Mouse (Mus musculus) kidney, postnatal 0 days (tissue): ENCODE measurements around the gene Zfp354c. TPM values are rescaled to one million over a fixed set of nuclear protein-coding genes. Genes with fewer than 3 reads are reported as not detected.

Source experiments
- ATAC-seq: fragments of 200-750 bp; cut with Nextera tagmentation; replicated peaks from 2 replicates; pipeline ENCODE4 v1.8.0; 2017; ENCODE audit warnings: low read depth, moderate number of reproducible peaks, moderate TSS enrichment, moderate library complexity; ENCODE audit not compliant: low FRiP score
- DNase-seq: peaks from one replicate; pipeline ENCODE4 v3.0.0-alpha.2; 2016; ENCODE audit warnings: low spot score
- H3K27ac ChIP-seq: fragments of 300-500 bp; sonication (generic); 2 replicates; pipeline ENCODE4 v1.5.1; 2014; ENCODE audit warnings: mild to moderate bottlenecking
- H3K27me3 ChIP-seq: fragments of 300-500 bp; sonication (generic); 2 replicates; pipeline ENCODE4 v1.6.1; 2014; ENCODE audit warnings: low read length, mixed read lengths; ENCODE audit not compliant: insufficient read depth
- H3K36me3 ChIP-seq: fragments of 300-500 bp; sonication (generic); 2 replicates; pipeline ENCODE4 v1.6.1; 2014; ENCODE audit warnings: low read length, mixed read lengths; ENCODE audit not compliant: insufficient read depth
- H3K4me1 ChIP-seq: fragments of 300-500 bp; sonication (generic); replicated peaks from 2 replicates; pipeline ENCODE4 v1.6.1; 2014; ENCODE audit warnings: antibody characterized with exemption, low read length, mixed read lengths; ENCODE audit not compliant: insufficient read depth
- H3K4me2 ChIP-seq: fragments of 300-500 bp; sonication (generic); 2 replicates; pipeline ENCODE4 v1.6.1; 2014; ENCODE audit warnings: mild to moderate bottlenecking, low read length, moderate library complexity, mixed read lengths
- H3K4me3 ChIP-seq: fragments of 300-500 bp; sonication (generic); replicated peaks from 2 replicates; pipeline ENCODE4 v1.5.1; 2014; ENCODE audit warnings: low read depth, low read length
- H3K9ac ChIP-seq: fragments of 300-500 bp; sonication (generic); 2 replicates; pipeline ENCODE4 v1.6.1; 2014; ENCODE audit warnings: low read depth, low read length
- H3K9me3 ChIP-seq: fragments of 300-500 bp; sonication (generic); replicated peaks from 2 replicates; pipeline ENCODE4 v1.6.1; 2016; ENCODE audit warnings: low read length, inconsistent platforms, mixed read lengths
- CTCF ChIP-seq: IDR thresholded peaks from 2 replicates; pipeline ENCODE4 v1.5.1; 2016; ENCODE audit warnings: antibody characterized with exemption, low read depth, mild to moderate bottlenecking, moderate library complexity
- WGBS: fragments of 180-500 bp; shearing (Covaris S2); extraction: QIAGEN DNeasy Blood & Tissue Kit; methylation state at CpG from one replicate; pipeline ENCODE4 v1.1.7; 2014; 5-methylcytosine and 5-hydroxymethylcytosine counted together
- polyA plus RNA-seq: library from polyadenylated mRNA; unstranded; fragments of >200 nt; fragmentation: Nextera tagmentation; extraction: Ambion mirVana; gene quantifications from 2 replicates; pipeline ENCODE4 v1.2.1, GENCODE M21; 2015

Gene Zfp354c
- polyA plus RNA-seq, 1 experiment from 2014 or later, result 13.1 TPM

DNA sequence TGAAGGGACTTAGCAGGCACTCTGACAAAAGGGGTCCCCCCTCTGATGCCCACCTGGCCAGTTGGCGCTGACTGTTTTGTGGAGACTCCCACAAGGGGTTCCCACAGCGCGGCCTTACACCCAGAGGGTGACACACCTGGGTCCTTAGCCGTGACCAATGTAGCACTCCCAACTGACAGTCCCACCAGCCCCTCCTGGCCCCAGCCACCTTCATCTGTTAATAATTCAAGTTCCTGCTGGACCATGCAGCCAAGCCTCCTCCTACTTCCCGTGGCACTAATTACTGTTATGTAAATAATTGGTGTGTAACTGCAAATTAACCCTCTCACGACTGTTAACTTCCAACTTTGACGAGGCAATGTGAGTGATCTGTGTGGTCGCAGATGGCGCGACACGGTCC is 29.9 kb downstream of the Zfp354c start:
- Histone ChIP-seq H3K27ac (no peak overlapping the region), H3K27me3 (no peaks in the 10 kb centered on the region), H3K4me2 (no peak overlapping the region), H3K4me1 (no peaks in the 10 kb centered on the region), H3K9me3 (no peaks in the 10 kb centered on the region), H3K36me3 (no peaks in the 10 kb centered on the region), H3K4me3 (no peak overlapping the region), H3K9ac (no peak overlapping the region)
- no peak for TF ChIP-seq CTCF
- ATAC-seq, result no peak; the same call in 1 of the 2 replicates
- 51% methylated on average over 11 of the region's 11 CpGs for WGBS
- DNase-seq, result peak; percentile 13

GRCm38 (mm10) chr11:50771006-50771405 is 56.5 kb downstream of the Zfp354c start:
- no peaks in the 10 kb centered on the region for H3K9me3 ChIP-seq
- DNase-seq (no peak), ATAC-seq (no peak)
- H3K4me1 ChIP-seq, result no peaks in the 10 kb centered on the region
- no peak overlapping the region for H3K27ac ChIP-seq
- WGBS, result 95% methylated on average over 1 of the region's 1 CpGs
- H3K27me3 ChIP-seq, result no peaks in the 10 kb centered on the region
- TF ChIP-seq CTCF, result no peak
- H3K4me3 ChIP-seq, result no peak overlapping the region
- H3K36me3 ChIP-seq, result no peaks in the 10 kb centered on the region
- no peak overlapping the region for H3K9ac ChIP-seq
- H3K4me2 ChIP-seq, result no peak overlapping the region

DNA sequence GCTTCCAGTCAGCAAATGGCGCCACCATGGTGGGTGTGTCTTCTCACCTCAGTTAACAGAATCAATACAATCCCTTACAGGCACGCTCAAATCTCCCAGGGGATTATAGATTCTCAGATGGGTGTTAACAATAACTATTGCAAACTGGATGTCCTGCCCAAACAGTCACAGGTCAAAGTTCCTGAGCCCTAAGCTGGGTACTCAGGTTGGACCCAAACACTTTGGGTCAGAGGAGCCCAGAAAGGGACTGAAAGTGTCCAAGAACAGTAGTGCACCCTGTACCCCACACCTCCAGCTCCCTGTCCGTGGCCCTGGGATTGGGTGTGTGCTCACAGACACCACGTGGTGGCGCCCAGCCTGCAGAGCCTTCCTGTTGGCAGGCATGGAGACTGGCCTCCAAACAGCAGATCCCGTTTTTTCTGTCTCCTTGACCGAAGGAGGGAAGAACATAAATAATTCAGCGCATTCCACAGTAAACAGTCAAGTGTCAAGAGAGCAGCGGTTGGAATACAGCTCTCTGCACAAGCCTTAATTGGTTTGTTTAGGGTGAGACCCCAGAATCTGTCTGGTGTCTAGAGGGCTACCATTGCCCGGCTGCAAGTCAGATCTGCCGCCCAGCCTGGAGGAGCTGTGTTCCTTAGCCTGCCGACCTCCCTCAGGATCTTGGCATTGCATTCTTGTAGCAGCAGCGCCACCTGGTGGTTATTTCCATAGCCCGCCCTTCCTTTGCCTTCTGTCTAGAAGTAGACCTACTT is 58.4 kb downstream of the Zfp354c start:
- Histone ChIP-seq H3K9ac (no peak overlapping the region), H3K4me3 (no peak overlapping the region; the same call in 1 of the 2 replicates), H3K27me3 (no peaks in the 10 kb centered on the region), H3K36me3 (no peaks in the 10 kb centered on the region), H3K9me3 (no peaks in the 10 kb centered on the region), H3K4me1 (no peaks in the 10 kb centered on the region), H3K4me2 (peak overlapping the region; percentile 47), H3K27ac (no peak overlapping the region)
- TF ChIP-seq CTCF, result peak; percentile 91
- WGBS, result 12% methylated on average over 14 of the region's 14 CpGs
- ATAC-seq (peak; percentile 84), DNase-seq (peak; percentile 96)

DNA sequence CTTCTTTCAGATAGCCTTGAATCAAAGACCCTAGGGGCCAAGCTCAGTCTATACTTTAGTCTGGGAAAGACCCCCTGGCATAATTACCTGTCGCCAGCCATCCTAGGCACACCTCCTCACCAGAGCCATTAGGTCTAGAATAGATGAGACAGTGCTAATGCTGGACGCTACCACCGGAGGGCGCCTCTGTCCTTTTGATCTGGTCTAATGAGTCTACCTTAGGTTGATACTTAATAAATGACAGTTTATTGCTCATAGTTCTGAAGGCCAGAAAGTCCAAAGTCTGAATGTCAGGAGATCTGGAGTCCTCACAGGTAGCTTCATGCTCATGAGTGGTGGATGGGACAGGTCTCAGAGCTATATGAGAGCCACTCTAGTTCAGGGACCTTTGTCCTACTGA is 60.5 kb downstream of the Zfp354c start:
- no peak overlapping the region for H3K4me2 ChIP-seq
- no peak overlapping the region for H3K27ac ChIP-seq
- DNase-seq (peak; percentile 27), ATAC-seq (0 out of 2 replicates have a peak, but pooled peaks have one; percentile 20)
- no peaks in the 10 kb centered on the region for H3K9me3 ChIP-seq
- no peaks in the 10 kb centered on the region for H3K4me1 ChIP-seq
- no peaks in the 10 kb centered on the region for H3K36me3 ChIP-seq
- H3K4me3 ChIP-seq, result no peak overlapping the region
- WGBS, result 20% methylated on average over 4 of the region's 4 CpGs
- H3K9ac ChIP-seq, result no peak overlapping the region
- H3K27me3 ChIP-seq, result no peaks in the 10 kb centered on the region
- peak; percentile 69 for TF ChIP-seq CTCF

DNA sequence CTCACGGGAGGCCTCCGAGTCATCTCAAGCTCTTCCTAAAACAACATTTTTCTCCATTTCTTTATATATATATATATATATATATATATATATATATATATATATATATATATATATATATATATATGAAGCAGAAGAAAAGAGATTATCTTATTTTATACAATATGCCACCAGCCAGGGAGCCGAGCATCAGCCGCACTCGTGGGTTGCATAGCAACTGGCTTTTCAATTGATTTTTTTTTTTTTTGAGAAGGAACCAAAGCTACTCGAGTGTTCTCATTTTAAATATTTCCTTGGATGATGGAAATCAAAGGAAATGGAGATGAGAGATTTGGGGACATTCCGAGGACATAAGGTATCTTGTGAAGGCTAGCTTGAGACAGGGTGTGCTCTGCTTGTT is 61.1 kb downstream of the Zfp354c start:
- H3K27ac ChIP-seq, result no peak overlapping the region
- no peaks in the 10 kb centered on the region for H3K9me3 ChIP-seq
- H3K27me3 ChIP-seq, result no peaks in the 10 kb centered on the region
- DNase-seq (no peak), ATAC-seq (no peak)
- H3K4me1 ChIP-seq, result no peaks in the 10 kb centered on the region
- H3K4me3 ChIP-seq, result no peak overlapping the region
- H3K36me3 ChIP-seq, result no peaks in the 10 kb centered on the region
- 91% methylated on average over 7 of the region's 7 CpGs for WGBS
- no peak overlapping the region for H3K9ac ChIP-seq
- H3K4me2 ChIP-seq, result no peak overlapping the region
- TF ChIP-seq CTCF, result no peak

Other genes starting within 250 kb of the Zfp354c start
- 5.0 and 5.2 TPM in 2 replicates for gene Adamts2, start 225.6 kb downstream of the Zfp354c start, polyA plus RNA-seq
- gene Zfp879, start 13.8 kb upstream of the Zfp354c start, polyA plus RNA-seq, result 0.70 and 0.82 TPM in 2 replicates
- not detected in 2 replicates for gene Grm6, start 23.0 kb upstream of the Zfp354c start, polyA plus RNA-seq
- 5.8 and 7.4 TPM in 2 replicates for gene Zfp454, start 59.9 kb upstream of the Zfp354c start, polyA plus RNA-seq
- gene Zfp2, start 88.4 kb upstream of the Zfp354c start, polyA plus RNA-seq, result 10.8 and 10.9 TPM in 2 replicates
- gene Zfp354b, start 103.9 kb upstream of the Zfp354c start, polyA plus RNA-seq, result 1.6 and 1.7 TPM in 2 replicates
- not detected in 2 replicates for gene 4933414I15Rik, start 116.0 kb upstream of the Zfp354c start, polyA plus RNA-seq
- gene Prop1, start 126.0 kb upstream of the Zfp354c start, polyA plus RNA-seq, result not detected in 2 replicates
- gene Olfr1378, start 138.8 kb upstream of the Zfp354c start, polyA plus RNA-seq, result not detected in 2 replicates
- gene Olfr1377, start 154.2 kb upstream of the Zfp354c start, polyA plus RNA-seq, result not detected in 2 replicates
- not detected in 2 replicates for gene Olfr51, start 175.9 kb upstream of the Zfp354c start, polyA plus RNA-seq
- gene Olfr54, start 186.5 kb upstream of the Zfp354c start, polyA plus RNA-seq, result not detected in 2 replicates
- gene Olfr1375, start 220.4 kb upstream of the Zfp354c start, polyA plus RNA-seq, result not detected in 2 replicates
- 9.2 and 10.9 TPM in 2 replicates for gene Zfp354a, start 231.5 kb upstream of the Zfp354c start, polyA plus RNA-seq